Mouse (Mus musculus): ENCODE measurements around the gene Gpr158. TPM values are rescaled to one million over a fixed set of nuclear protein-coding genes. Genes with fewer than 3 reads are reported as not detected.

Gpr158 gene
- 4.8 and 5.3 TPM in 2 replicates for polyA plus RNA-seq (2015; fragmentation: Nextera tagmentation; extraction: Ambion mirVana)

DNA sequence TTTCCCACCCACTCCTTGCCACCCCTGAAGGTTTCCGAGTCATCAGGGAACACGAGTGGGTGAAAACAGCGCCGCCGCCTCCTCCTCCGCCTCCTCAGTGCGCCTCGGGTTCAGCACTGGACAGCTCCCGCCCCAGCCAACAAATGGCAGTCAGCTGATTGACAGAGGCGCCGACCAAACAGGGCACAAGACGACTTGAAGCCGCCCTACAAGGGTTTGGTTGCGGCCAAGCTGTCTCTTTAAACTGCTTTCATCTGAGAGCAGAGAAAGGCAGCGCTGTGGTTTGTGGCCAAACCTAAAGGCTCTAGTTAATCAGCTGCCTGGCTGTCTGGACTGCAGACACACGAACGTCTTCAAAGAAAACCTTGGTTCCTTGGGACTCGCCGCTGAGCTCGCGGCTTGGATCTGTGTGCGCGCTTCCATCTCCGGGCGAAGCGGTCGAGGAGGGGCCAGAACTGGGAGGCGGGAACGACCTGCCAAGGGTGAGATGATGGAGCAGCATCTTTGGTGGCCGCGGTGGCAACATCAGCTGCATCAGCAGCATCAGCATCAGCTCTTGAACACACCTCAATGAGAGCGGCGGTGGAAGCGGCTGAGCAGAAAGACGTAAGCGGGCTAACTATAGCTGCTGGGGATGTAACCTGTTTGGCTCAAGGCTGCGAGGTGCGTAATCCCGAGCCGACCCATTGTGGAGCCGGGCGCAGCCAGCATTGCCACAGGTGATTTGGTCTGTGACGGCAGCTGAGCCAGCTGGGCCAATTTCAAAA lies at the start of gene Gpr158:
TSS of gene Gpr158 (plus strand) at position 198 of the 767 bp plus-strand sequence.
- Histone ChIP-seq H3K9ac (peak within 1 kb of the TSS; percentile 67), H3K27ac (peak within 1 kb of the TSS; percentile 88), H3K4me1 (peaks cover 31% of the 10 kb centered on the region), H3K36me3 (replicated peaks) (no peaks in the 10 kb centered on the region), H3K4me3 (peak within 1 kb of the TSS; percentile 60), H3K4me2 (peak within 1 kb of the TSS; percentile 82), H3K9me3 (no peaks in the 10 kb centered on the region), H3K27me3 (replicated peaks) (peaks cover 3% of the 10 kb centered on the region; the same call in 1 of the 2 replicates)
- under 1% methylated on average over 43 of the region's 43 CpGs for WGBS
- peak; percentile 99 for ATAC-seq (replicated peaks)

DNA sequence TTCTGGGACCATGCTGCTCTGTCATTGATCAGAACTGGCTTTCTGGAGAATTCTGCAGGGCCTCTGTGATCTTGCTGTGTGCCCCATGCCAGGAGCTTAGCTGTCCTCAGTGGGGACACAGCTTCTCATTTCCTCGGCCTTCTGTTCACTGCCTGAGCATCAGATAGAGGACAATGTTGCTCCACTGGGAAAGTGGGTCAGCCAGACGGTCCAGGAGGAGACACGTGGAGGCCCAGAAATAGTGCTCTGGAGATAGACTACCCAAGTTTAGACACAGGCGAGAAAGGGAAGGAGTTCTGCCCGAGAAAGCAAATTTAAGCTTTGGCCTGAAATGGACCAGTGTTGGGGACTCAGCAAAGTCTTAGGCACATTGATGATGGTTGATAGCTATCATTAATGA lies 23.5 kb upstream of the Gpr158 start:
- Histone ChIP-seq H3K9me3 (no peaks in the 10 kb centered on the region), H3K4me2 (no peak overlapping the region), H3K27ac (no peak overlapping the region), H3K36me3 (replicated peaks) (no peaks in the 10 kb centered on the region), H3K4me1 (no peaks in the 10 kb centered on the region), H3K27me3 (replicated peaks) (no peaks in the 10 kb centered on the region), H3K4me3 (no peak overlapping the region), H3K9ac (no peak overlapping the region)
- ATAC-seq (replicated peaks), result no peak
- 79% methylated on average over 5 of the region's 5 CpGs for WGBS

DNA sequence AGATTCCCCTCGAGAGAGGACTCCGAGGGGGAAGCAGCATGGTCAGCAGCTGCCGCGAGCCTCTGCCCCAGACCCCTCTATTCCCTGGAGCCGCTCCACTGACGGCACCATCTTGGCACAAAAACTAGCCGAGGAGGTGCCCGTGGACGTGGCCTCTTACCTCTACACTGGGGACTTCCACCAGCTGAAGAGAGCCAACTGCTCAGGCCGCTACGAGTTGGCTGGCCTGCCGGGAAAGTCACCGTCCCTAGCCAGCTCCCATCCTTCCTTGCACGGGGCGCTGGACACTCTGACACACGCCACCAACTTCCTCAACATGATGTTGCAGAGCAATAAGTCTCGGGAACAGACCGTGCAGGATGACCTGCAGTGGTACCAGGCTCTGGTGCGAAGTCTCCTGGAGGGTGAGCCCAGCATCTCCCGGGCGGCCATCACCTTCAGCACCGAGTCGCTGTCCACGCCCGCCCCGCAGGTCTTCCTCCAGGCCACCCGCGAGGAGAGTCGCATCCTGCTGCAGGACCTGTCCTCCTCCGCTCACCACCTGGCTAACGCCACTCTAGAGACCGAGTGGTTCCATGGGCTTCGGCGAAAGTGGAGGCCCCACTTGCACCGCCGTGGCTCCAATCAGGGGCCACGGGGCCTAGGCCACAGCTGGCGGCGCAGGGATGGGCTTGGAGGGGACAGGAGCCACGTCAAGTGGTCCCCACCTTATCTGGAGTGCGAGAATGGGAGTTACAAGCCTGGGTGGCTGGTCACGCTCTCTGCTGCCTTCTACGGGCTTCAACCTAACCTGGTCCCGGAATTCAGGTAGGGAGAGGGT lies 1.2 kb downstream of the Gpr158 start:
- H3K4me2 ChIP-seq, result peak overlapping the region; percentile 82

DNA sequence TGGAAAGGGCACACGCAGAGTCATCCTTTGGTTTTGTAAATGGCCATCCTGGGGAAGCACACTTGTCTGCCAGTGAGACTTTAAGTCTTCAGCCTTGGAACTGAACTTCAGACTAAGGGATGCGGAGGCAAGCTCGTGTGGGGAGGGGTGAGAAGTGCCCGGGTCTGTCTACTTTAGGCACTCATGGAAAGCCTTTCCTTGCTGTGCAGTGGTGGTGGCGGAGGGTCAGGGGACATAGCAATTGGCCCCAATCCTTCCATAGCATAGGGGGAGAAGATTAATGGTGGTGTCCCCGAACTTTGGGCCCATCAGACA lies 1.8 kb downstream of the Gpr158 start:
- Histone ChIP-seq H3K9me3 (no peaks in the 10 kb centered on the region), H3K36me3 (replicated peaks) (no peaks in the 10 kb centered on the region), H3K9ac (peak overlapping the region; percentile 67; the same call in 1 of the 2 replicates), H3K4me2 (peak overlapping the region; percentile 82), H3K27ac (no peak overlapping the region), H3K4me1 (peaks cover 31% of the 10 kb centered on the region), H3K4me3 (peak overlapping the region; percentile 60), H3K27me3 (replicated peaks) (peaks cover 3% of the 10 kb centered on the region; the same call in 1 of the 2 replicates)
- 60% methylated on average over 6 of the region's 6 CpGs for WGBS
- ATAC-seq (replicated peaks), result no peak

More for the DNA sequence above, 1.2 kb downstream of the Gpr158 start:
- ATAC-seq (replicated peaks), result peak; percentile 13
- peaks cover 3% of the 10 kb centered on the region; the same call in 1 of the 2 replicates for H3K27me3 ChIP-seq (replicated peaks)
- peak overlapping the region; percentile 60 for H3K4me3 ChIP-seq
- H3K9ac ChIP-seq, result peak overlapping the region; percentile 67
- H3K9me3 ChIP-seq, result no peaks in the 10 kb centered on the region
- peaks cover 31% of the 10 kb centered on the region for H3K4me1 ChIP-seq
- WGBS, result 12% methylated on average over 44 of the region's 44 CpGs
- H3K27ac ChIP-seq, result no peak overlapping the region
- H3K36me3 ChIP-seq (replicated peaks), result no peaks in the 10 kb centered on the region

DNA sequence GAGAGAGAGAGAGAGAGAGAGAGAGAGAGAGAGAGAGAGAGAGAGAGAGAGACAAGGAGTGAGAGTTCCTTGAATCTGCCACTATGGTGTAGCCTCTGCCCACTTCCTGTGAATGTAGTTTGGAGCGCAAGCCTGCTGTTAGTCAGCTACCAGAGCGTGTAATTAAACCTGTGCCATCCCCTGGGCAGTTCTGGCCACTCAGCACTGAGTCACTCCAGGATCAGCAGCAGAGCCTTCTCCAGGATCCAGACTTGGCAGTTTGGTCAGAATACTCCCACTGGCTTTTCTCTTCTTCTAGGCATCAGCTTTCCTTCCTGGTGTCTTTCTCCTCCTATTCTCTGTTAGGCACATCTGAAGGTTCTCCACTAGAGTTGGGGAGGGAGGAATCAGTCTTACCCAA lies 2.2 kb downstream of the Gpr158 start:
- Histone ChIP-seq H3K9ac (no peak overlapping the region), H3K4me3 (peak overlapping the region; percentile 60), H3K9me3 (no peaks in the 10 kb centered on the region), H3K27ac (no peak overlapping the region), H3K4me1 (peaks cover 31% of the 10 kb centered on the region), H3K27me3 (replicated peaks) (peaks cover 3% of the 10 kb centered on the region; the same call in 1 of the 2 replicates), H3K4me2 (peak overlapping the region; percentile 82), H3K36me3 (replicated peaks) (no peaks in the 10 kb centered on the region)
- 57% methylated on average over 2 of the region's 2 CpGs for WGBS
- no peak for ATAC-seq (replicated peaks)

DNA sequence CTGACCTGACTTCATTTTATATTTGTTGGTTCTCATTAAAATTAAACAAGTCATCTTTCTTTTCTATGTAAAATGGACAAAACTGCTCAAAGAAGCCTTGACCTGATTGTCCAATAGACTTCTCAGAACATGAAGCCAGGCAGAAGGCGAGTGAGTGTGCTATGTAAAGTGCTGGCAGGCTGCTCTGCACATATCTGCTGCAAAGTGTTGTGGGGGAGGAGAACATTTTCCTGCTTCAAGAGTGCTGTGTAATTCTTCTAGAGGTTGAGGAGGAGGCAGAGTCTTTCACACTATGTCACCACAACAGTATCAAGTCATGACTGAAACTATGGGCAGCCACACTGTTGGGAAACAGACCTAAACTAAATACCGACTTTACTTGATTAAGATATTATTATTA lies 12.2 kb downstream of the Gpr158 start:
- 90% methylated on average over 2 of the region's 2 CpGs for WGBS
- H3K9ac ChIP-seq, result no peak overlapping the region
- no peak overlapping the region for H3K4me2 ChIP-seq
- no peak overlapping the region for H3K4me3 ChIP-seq
- H3K27ac ChIP-seq, result no peak overlapping the region
- no peaks in the 10 kb centered on the region for H3K4me1 ChIP-seq
- H3K27me3 ChIP-seq (replicated peaks), result no peaks in the 10 kb centered on the region
- ATAC-seq (replicated peaks), result no peak
- no peaks in the 10 kb centered on the region for H3K36me3 ChIP-seq (replicated peaks)
- H3K9me3 ChIP-seq, result no peaks in the 10 kb centered on the region

DNA sequence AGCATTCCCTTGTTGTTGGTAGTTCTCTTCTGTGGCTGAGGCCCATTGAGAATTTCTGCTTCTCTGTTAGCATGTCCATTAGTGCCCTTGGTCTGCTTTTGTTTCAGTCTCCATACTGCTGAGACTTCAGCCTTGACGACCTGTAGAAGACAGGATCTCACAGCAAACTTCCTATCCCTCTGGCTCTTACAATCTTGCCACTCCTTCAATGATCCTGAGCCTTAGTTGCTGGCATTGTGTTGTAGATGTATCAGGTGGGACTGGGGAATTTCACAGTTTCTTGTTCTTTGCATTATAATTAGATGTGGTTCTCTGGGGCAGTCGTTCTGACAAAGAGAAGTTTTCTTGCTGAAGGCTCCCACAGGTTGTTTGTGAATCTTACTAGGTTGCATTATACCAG lies 25.4 kb downstream of the Gpr158 start:
- no peaks in the 10 kb centered on the region for H3K36me3 ChIP-seq (replicated peaks)
- H3K27ac ChIP-seq, result no peak overlapping the region
- H3K9ac ChIP-seq, result no peak overlapping the region
- H3K9me3 ChIP-seq, result no peaks in the 10 kb centered on the region
- no peaks in the 10 kb centered on the region for H3K27me3 ChIP-seq (replicated peaks)
- H3K4me1 ChIP-seq, result no peaks in the 10 kb centered on the region
- H3K4me2 ChIP-seq, result no peak overlapping the region
- ATAC-seq (replicated peaks), result no peak
- 4% methylated on average over 2 of the region's 2 CpGs for WGBS
- no peak overlapping the region for H3K4me3 ChIP-seq

DNA sequence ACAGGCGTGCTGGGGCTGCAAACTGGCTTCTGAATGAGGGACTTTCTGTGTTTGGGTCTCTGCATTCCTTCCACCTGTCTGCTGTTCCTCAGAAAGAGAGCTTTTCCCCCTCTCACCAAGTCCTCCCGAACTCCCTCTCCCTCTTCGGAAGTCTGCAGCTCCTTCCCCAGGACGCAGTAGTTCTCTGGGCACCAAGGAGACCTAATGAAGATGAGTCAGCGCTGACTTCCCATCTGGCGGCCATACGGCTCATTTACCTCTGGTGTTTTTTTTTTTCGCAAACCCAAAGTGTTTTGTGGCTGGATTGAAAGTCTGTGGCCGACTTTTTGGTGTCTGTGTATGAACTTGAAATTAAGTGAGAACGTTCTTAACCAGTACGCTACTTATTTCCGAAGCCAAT lies 30.0 kb downstream of the Gpr158 start:
- H3K27me3 ChIP-seq (replicated peaks), result no peaks in the 10 kb centered on the region
- H3K4me1 ChIP-seq, result no peaks in the 10 kb centered on the region
- no peak overlapping the region for H3K27ac ChIP-seq
- H3K4me2 ChIP-seq, result no peak overlapping the region
- ATAC-seq (replicated peaks), result no peak
- 87% methylated on average over 12 of the region's 12 CpGs for WGBS
- H3K9ac ChIP-seq, result no peak overlapping the region
- H3K9me3 ChIP-seq, result no peaks in the 10 kb centered on the region
- no peak overlapping the region for H3K4me3 ChIP-seq
- no peaks in the 10 kb centered on the region for H3K36me3 ChIP-seq (replicated peaks)

DNA sequence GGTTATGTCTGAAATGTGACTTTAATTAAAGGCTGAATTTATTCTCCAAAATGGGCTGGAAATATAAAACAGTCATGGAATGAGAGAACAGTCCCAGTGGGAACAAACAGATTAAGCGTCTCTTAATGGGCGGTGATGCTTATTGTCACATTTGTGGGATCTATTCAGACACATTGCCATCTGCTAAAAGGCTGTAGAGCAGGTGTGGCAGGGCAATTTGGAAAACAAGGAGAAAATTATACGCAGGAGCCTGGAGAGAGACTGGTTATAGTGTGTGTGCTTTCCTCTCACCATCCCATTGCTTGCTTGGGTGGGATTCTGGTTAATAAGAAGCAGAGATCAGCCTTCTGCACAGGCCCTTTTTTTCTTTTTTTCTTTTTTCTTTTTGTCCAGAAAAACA lies 32.3 kb downstream of the Gpr158 start:
- no peak for ATAC-seq (replicated peaks)
- Histone ChIP-seq H3K36me3 (replicated peaks) (no peaks in the 10 kb centered on the region), H3K4me3 (no peak overlapping the region), H3K9me3 (no peaks in the 10 kb centered on the region), H3K4me2 (no peak overlapping the region), H3K27ac (no peak overlapping the region), H3K9ac (no peak overlapping the region), H3K27me3 (replicated peaks) (no peaks in the 10 kb centered on the region), H3K4me1 (no peaks in the 10 kb centered on the region)
- 45% methylated on average over 3 of the region's 3 CpGs for WGBS

DNA sequence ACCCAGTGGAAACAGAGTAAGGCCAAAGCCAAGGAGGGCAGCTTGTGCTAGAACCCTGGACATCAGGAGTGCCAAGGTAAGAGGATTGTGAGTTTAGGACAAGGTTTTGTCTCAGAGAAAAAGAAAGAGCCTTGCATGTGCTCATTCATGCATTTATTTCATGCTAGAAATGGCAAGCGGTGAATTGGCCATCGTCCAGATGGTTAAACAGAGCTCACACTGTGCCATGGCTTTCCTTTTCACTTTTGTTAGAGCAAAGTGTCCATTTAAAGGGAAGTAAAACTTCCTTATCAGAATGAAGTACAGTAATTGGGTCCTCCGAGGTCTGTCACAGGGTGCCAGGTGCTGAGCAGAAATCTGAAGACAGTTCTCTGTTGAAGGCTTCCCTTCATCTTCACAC lies 38.3 kb downstream of the Gpr158 start:
- no peak overlapping the region for H3K27ac ChIP-seq
- H3K9me3 ChIP-seq, result no peaks in the 10 kb centered on the region
- no peak overlapping the region for H3K9ac ChIP-seq
- H3K4me2 ChIP-seq, result no peak overlapping the region
- no peaks in the 10 kb centered on the region for H3K27me3 ChIP-seq (replicated peaks)
- 54% methylated on average over 3 of the region's 3 CpGs for WGBS
- H3K36me3 ChIP-seq (replicated peaks), result no peaks in the 10 kb centered on the region
- 0 out of 2 replicates have a peak, but pooled peaks have one; percentile 37 for ATAC-seq (replicated peaks)
- H3K4me1 ChIP-seq, result no peaks in the 10 kb centered on the region
- no peak overlapping the region for H3K4me3 ChIP-seq

DNA sequence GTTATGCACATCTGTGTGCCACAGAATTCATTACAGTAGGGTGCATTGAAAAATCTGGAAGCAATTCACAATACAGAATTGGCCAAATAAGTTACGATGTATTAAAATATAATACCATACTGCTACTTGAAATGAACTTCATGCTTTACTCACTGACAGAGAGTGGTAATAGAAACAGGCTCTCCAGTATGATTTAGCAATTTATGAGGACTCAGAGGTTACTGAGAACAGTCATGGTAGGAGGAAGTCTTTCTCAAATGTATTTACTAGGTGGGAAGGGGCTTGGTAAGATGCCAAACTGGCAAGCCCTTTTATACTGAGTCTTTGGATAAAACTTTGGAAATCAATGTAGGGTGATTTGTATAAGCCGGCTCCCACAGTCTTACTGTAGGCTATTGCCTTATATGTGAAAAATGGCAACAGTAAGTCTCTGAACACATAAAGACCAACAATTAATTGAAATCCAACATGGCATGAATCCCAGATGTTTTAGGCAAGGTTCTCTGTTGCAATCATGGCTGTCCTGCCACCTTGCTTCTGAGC lies 40.2 kb downstream of the Gpr158 start:
- H3K27me3 ChIP-seq (replicated peaks), result no peaks in the 10 kb centered on the region
- H3K4me3 ChIP-seq, result no peak overlapping the region
- no peak overlapping the region for H3K4me2 ChIP-seq
- no peak overlapping the region for H3K9ac ChIP-seq
- WGBS, result 87% methylated on average over 2 of the region's 2 CpGs
- H3K36me3 ChIP-seq (replicated peaks), result no peaks in the 10 kb centered on the region
- H3K27ac ChIP-seq, result no peak overlapping the region
- no peaks in the 10 kb centered on the region for H3K9me3 ChIP-seq
- no peaks in the 10 kb centered on the region for H3K4me1 ChIP-seq
- ATAC-seq (replicated peaks), result no peak

DNA sequence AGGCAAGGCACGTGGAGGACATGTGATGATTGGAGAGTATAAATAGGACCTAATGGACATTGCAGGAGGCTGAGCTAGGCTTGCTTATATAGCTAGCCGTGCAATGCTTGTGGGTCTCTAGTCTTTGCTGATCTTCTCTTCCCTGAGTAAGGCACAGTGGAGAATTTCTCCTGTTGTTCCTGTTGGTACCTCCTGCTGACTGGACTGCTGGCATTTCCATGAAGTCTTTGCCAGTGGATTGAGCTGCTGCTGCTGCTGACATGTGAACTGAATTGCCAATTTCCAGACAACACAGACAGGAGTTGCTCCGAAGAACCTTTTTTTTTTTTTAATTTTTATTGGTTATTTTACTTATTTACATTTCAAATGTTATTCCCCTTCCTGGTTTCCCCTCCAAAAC lies 41.5 kb downstream of the Gpr158 start:
- no peaks in the 10 kb centered on the region for H3K36me3 ChIP-seq (replicated peaks)
- H3K9me3 ChIP-seq, result no peaks in the 10 kb centered on the region
- H3K27me3 ChIP-seq (replicated peaks), result no peaks in the 10 kb centered on the region
- H3K4me3 ChIP-seq, result no peak overlapping the region
- no peak overlapping the region for H3K27ac ChIP-seq
- ATAC-seq (replicated peaks), result no peak
- H3K9ac ChIP-seq, result no peak overlapping the region
- H3K4me2 ChIP-seq, result no peak overlapping the region
- H3K4me1 ChIP-seq, result no peaks in the 10 kb centered on the region
- 82% methylated on average over 3 of the region's 3 CpGs for WGBS
